Mouse (Mus musculus): ENCODE measurements around the gene Cartpt.

DNA sequence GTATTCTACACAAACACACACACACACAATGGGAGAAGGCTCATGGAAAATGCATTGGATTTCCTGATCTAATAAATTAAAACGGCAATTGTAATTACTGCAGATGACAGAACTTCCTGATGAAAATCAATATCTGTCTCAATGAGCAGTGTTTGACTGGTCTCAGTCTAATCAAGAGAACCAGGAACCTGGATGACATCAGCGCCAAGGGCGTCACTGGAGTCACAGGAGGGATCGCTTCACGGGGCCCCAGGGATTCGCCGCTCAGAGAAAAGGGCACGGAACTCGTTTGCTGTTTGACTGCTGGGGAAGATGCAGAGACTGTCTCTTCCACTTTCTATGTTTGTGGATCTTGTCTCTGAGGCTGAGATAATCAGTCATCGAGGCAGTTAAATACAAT is 21.2 kb downstream of the Cartpt start:
- TF ChIP-seq CTCF (IDR thresholded peaks at IDR 0.05; ENCODE audit: extremely low read depth, insufficient read depth, low read length) (no peak), POLR2A (IDR thresholded peaks at IDR 0.05; ENCODE audit: extremely low read depth, insufficient read depth, low read length) (no peak)

Data from cortical plate, adult 2 months (tissue).